Mouse (Mus musculus) kidney, adult 8-10 months (tissue): ENCODE data around the gene Il33.

ENCODE experiments used
- DNase-seq, 2 experiments: peaks; one replicate each; pipeline ENCODE4 v3.0.0; 2022

The Il33 gene

GRCm38 (mm10) chr19:30000406-30001365 is 75.8 kb downstream of the Il33 start:
- DNase-seq, result no peak

GRCm38 (mm10) chr19:30001550-30001949 is 76.6 kb downstream of the Il33 start:
- DNase-seq, result no peak

GRCm38 (mm10) chr19:30003621-30004020 is 78.7 kb downstream of the Il33 start, which contains the start of gene Trpd52l3:
Gene Trpd52l3, plus strand, starts transcription at chr19:30003790.
- DNase-seq, result no peak

- DNase-seq, result no peak
These were observed 81.5 kb downstream of the Il33 start for GRCm38 (mm10) chr19:30006371-30006770.
